Mouse (Mus musculus) hematopoietic stem cell, adult 5-6 weeks (primary cell): ENCODE data around the gene Pifo. TPM values are rescaled to one million over a fixed set of nuclear protein-coding genes. Genes with fewer than 3 reads are reported as not detected.

Experiments used
- ATAC-seq, 2 experiments: fragments of 125-278 bp in 1 of 2; replicated peaks in 1 of 2; 2 replicates each; pipeline ENCODE4 v1.8.0; 2016 to 2017; ENCODE audit warnings: inconsistent platforms in 2 of 2, mild to moderate bottlenecking in 2 of 2, moderate number of reproducible peaks in 2 of 2, low read depth in 1 of 2, moderate TSS enrichment in 1 of 2; ENCODE audit not compliant: low FRiP score in 2 of 2, poor library complexity in 2 of 2, severe bottlenecking in 2 of 2, insufficient read depth in 1 of 2, low TSS enrichment in 1 of 2
- total RNA-seq: library from RNA; stranded (forward); fragments of 172-1452, 232-1000 nt; gene quantifications from 2 replicates; pipeline ENCODE4 v1.2.3, GENCODE M21; 2017

The Pifo gene
- total RNA-seq, 1 experiment from 2014 or later = not detected

- ATAC-seq = no peak
These were observed 54.4 kb downstream of the Pifo start, which contains the start of gene Atp5f1 for GRCm38 (mm10) chr3:105959999-105960398. Gene Atp5f1 (minus strand): TSS chr3:105960099.

- ATAC-seq = peak in 1 of 2 experiments; percentile 19; a peak in 2 of 4 replicates
These were observed 54.9 kb downstream of the Pifo start for GRCm38 (mm10) chr3:105959585-105959984.

- ATAC-seq = peak; percentile 90 to 95
These were observed 55.4 kb downstream of the Pifo start, which contains the start of gene Wdr77 for GRCm38 (mm10) chr3:105958974-105959580. Gene Wdr77 (plus strand): TSS chr3:105959369.

GRCm38 (mm10) chr3:105958204-105958603, 56.2 kb downstream of the Pifo start:
- no peak for ATAC-seq

GRCm38 (mm10) chr3:105957235-105957634, 57.2 kb downstream of the Pifo start:
- ATAC-seq = no peak

GRCm38 (mm10) chr3:105951348-105951747, 63.1 kb downstream of the Pifo start:
- no peak for ATAC-seq

Other genes starting within 250 kb of the Pifo start
- 130 and 153 TPM in 2 replicates for gene Rap1a, start 213.3 kb downstream of the Pifo start, total RNA-seq
- gene Adora3, start 143.8 kb downstream of the Pifo start, total RNA-seq = 0.38 TPM in 1 of 2 replicates, not detected in the other
- gene Tmigd3, start 143.7 kb downstream of the Pifo start, total RNA-seq = 1.8 TPM in 1 of 2 replicates, not detected in the other
- gene I830077J02Rik, start 82.0 kb downstream of the Pifo start, total RNA-seq = 3.9 and 7.4 TPM in 2 replicates
- gene Wdr77, start 55.3 kb downstream of the Pifo start, total RNA-seq = 40.0 and 44.0 TPM in 2 replicates
- gene Atp5f1, start 54.5 kb downstream of the Pifo start, total RNA-seq = 347 and 404 TPM in 2 replicates
- 0.55 and 3.2 TPM in 2 replicates for gene Ovgp1, start 40.9 kb downstream of the Pifo start, total RNA-seq
- 2.5 and 5.3 TPM in 2 replicates for gene Chil5, start 18.2 kb upstream of the Pifo start, total RNA-seq
- 0.69 TPM in 1 of 2 replicates, not detected in the other for gene Chia1, start 98.6 kb upstream of the Pifo start, total RNA-seq
- gene Chil3, start 152.9 kb upstream of the Pifo start, total RNA-seq = 106 and 442 TPM in 2 replicates
- gene Chil4, start 204.9 kb upstream of the Pifo start, total RNA-seq = not detected in 2 replicates